Mouse (Mus musculus) urinary bladder, adult 18-20 months (tissue): ENCODE measurements around the gene Gm20481.
"Not testable (repeated sequence)": the region's sequence is repeated elsewhere in the genome, so short reads cannot be mapped to it uniquely, and the experiment has no call there.

Source experiments
- DNase-seq, 2 experiments: peaks; one replicate each; pipeline ENCODE4 v3.0.0; 2022; ENCODE audit warnings: low spot score in 2 of 2, mixed read lengths in 2 of 2

Gene Gm20481

GRCm38 (mm10) chr17:35003022-35003838 lies 33.5 kb downstream of the Gm20481 start:
- no peak for DNase-seq

GRCm38 (mm10) chr17:35004075-35004717 lies 34.5 kb downstream of the Gm20481 start:
- no peak for DNase-seq

GRCm38 (mm10) chr17:35005158-35005557 lies 35.4 kb downstream of the Gm20481 start:
- DNase-seq, result no peak

GRCm38 (mm10) chr17:35005902-35006301 lies 36.2 kb downstream of the Gm20481 start:
- not testable (repeated sequence) for DNase-seq

GRCm38 (mm10) chr17:35007387-35007991 lies 37.8 kb downstream of the Gm20481 start:
- no peak for DNase-seq

GRCm38 (mm10) chr17:35009586-35009985 lies 39.9 kb downstream of the Gm20481 start:
- DNase-seq, result no peak

GRCm38 (mm10) chr17:35011440-35011839 lies 41.7 kb downstream of the Gm20481 start:
- no peak for DNase-seq

GRCm38 (mm10) chr17:35012430-35012829 lies 42.7 kb downstream of the Gm20481 start:
- DNase-seq, result no peak

GRCm38 (mm10) chr17:35013221-35013620 lies 43.5 kb downstream of the Gm20481 start:
- DNase-seq, result no peak

- no peak for DNase-seq
Measured at GRCm38 (mm10) chr17:35015296-35015695, 45.6 kb downstream of the Gm20481 start.

GRCm38 (mm10) chr17:35016376-35016775 lies 46.7 kb downstream of the Gm20481 start, which contains the start of gene Vwa7:
TSS of gene Vwa7 (plus strand) at chr17:35016579.
- peak; percentile 49 to 60 for DNase-seq

GRCm38 (mm10) chr17:35016791-35017705 lies 47.3 kb downstream of the Gm20481 start:
- DNase-seq, result peak in 1 of 2 experiments; percentile 29

- no peak for DNase-seq
Measured at GRCm38 (mm10) chr17:35017706-35018030, 48.0 kb downstream of the Gm20481 start.

- DNase-seq, result no peak
Measured at GRCm38 (mm10) chr17:35018171-35018570, 48.5 kb downstream of the Gm20481 start.

GRCm38 (mm10) chr17:35019894-35020293 lies 50.2 kb downstream of the Gm20481 start:
- no peak for DNase-seq

- DNase-seq, result no peak
Measured at GRCm38 (mm10) chr17:35020551-35020950, 50.8 kb downstream of the Gm20481 start.

GRCm38 (mm10) chr17:35021163-35021808 lies 51.6 kb downstream of the Gm20481 start:
- peak; percentile 74 to 83 for DNase-seq
